Mouse (Mus musculus) megakaryocyte, embryonic 14.5 days (primary cell): ENCODE data around the gene Dtx3.

Experiments used
- FLI1 ChIP-seq: IDR thresholded peaks from 2 replicates; pipeline ENCODE4 v1.6.1; 2012; ENCODE audit warnings: low read length, inconsistent platforms, mixed read lengths
- GATA1 ChIP-seq: IDR thresholded peaks from 3 replicates; pipeline ENCODE4 v1.6.1; 2012; ENCODE audit warnings: mixed read lengths, low read length, inconsistent platforms, borderline replicate concordance

DNA sequence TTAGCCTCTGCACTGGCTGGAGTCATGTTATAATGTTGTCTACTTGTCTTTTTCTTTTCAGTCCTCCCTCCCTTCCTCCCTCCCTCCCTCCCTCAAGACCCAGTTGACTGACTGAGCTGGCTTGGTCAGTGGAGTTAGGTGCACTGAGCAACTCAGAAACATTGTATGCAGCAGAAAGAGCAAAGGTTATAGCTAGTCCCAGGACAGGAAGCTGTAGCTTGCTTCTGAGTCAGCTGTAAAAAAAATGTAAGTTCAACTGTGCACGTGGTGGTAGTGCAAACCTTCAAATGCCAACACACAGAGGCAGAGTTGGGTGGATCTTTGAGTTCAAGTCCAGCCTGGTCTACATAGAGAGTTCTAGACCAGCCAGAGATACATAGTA, 18.9 kb upstream of the Dtx3 start:
- TF ChIP-seq GATA1 (no peak), FLI1 (no peak)
